Mouse (Mus musculus) R1 (cell line): Measurements from ENCODE around the gene Tmem121b.

Experiments
- DNase-seq: peaks from one replicate; pipeline ENCODE4 v3.0.0-alpha.2; 2018; ENCODE audit warnings: low read depth, low spot score

The Tmem121b gene

DNA sequence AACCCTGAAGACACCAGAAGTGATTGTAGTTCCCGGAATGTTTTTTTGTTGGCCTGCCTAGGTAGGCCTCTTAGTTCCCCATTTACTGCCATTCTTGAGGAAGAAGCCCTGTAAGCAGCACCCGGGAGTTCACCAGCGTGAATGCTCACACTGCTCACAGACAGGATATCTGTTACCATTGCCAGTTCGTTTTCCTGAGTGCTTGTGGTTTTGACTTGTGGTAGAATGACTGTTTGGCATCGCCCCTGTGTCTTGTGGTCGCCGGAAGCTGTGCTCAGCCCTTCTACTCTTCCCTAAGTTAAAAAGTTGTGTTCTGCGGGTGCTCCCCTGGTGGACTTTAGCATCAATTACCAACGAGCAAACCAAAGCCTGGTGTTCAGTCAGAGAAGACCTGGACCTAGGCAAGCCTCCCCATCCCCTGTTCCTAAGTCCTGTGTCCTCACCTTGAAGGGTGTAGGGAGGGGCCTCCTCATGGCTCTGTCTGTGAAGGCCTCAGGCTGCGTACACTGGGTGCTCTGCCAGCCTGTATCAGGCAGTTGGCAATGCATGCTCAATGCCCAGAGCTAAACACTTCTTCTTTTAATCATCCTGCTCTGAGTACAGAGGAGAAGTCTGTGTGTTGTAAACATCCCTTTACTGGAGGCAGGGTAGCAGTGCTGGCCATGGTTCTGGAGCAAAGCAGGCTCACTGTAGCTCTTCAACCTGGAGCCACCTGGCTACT, 26.8 kb downstream of the Tmem121b start:
- DNase-seq = no peak

DNA sequence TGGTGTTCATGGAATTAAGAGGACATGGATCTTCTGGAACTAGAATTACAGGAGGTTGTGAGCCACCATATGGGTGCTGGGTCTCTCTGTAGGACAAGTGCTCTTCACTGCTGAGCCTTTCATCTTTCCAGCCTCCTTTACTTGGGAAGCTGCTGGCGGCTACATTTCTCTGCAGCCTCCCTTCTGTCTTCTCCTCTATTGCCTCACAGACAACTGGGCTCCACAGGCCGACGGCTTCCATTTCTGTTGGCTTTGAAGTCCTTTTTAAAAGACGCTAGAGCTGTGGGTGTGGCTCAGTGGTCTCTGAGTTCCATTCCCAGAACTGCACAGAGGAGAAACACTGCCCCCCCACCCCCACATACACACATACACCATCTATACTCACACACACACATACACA, 28.2 kb downstream of the Tmem121b start:
- DNase-seq = no peak

DNA sequence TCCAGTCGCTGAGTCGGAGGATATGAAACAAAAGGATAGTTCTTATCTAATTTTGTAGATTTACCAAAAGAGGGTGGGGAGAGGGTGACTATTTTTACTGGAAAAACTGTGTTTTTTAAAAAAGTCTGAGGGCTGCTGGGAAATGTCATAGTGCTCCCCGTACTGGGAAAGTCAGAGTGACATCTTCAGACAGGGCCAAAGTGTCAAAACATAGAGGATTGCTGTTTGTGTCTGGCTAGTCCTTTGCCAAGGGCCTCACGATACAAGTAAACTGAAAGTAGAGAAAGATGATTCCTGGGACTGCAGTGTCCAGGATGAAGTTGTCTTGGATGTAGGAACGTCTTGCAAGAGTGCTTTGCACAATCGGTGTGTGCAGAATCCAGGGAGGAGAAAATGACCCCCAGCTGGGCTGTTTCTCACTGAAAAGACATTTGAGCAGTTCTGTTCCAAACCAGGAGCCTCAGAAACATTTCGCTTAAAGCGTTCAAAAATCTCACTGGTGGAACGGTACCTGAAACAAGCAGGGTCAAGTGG, 29.1 kb downstream of the Tmem121b start:
- no peak for DNase-seq

DNA sequence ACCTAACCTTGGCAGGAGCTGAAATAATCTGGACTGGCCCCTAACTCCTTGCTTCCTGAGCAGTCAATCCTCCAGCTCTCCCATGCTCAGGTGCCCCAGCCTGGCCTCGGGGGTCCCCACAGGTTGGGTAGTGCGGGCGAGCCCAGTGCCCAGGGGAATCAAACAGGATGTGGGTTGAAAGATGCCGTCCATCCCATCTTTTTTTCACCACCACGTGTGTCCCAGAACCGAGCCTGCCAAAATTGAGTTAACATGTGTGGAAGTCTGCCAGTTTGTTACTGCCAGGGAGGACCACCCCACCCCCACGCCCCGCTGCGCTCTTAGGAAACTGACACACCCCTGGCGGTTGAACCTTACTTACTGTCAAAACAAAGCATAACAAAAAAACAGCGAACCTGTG, 29.7 kb downstream of the Tmem121b start:
- peak; percentile 48 for DNase-seq

DNA sequence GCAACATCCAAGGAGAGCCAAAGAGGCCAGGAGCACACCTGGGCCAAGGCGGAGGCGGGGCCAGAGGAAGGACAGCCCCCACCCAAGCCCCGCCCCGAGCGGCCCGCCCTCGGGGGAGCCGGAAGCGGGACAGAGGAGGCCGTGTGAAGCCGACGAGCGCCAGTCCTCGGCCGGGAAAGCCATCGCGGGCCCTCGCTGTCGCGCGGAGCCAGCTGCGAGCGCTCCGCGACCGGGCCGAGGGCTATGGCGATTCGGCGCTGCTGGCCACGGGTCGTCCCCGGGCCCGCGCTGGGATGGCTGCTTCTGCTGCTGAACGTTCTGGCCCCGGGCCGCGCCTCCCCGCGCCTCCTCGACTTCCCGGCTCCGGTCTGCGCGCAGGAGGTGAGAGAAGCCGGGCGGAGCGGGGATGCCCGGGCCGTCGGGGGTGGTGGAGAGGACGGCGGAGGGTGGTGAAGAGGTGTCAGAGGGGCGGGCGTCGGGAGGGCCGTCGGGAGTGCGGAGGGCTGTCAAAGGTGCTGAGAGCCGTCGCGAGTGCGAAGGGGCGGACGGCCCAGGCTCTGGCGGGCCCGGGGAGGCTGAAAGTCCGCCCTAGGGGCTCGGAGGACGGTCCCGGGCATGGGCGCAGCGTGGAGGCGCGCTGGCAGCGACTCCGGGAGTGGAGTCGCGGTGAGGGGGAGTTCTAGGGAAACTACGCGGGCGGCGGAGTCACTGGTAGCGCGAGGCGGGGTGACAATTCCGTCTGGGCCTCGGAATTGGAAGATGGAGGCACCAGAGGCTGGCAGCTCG, 30.3 kb downstream of the Tmem121b start, which contains the start of gene Il17ra:
Gene Il17ra (plus strand): TSS at position 162 of the 786 bp plus-strand sequence.
- DNase-seq = peak; percentile 83

DNA sequence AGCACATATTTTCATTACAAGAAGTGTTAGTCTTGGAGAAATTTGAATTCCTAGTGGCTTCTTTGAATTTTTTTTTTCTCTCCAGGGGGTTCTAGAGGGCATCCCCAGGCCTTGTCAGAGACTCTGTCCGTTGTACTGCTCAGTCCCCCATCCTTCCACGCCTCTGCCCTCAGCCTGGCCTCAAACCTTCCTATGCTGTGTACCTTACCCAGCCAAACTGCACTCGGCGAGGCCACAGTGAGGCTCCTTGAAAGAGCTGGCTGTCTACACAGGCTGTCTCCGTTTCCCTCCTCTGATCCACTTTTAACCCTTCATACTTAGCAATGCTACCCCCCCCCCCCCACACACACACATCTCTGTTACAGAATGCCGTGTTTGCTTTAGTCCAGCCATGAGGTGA, 31.4 kb downstream of the Tmem121b start:
- no peak for DNase-seq

DNA sequence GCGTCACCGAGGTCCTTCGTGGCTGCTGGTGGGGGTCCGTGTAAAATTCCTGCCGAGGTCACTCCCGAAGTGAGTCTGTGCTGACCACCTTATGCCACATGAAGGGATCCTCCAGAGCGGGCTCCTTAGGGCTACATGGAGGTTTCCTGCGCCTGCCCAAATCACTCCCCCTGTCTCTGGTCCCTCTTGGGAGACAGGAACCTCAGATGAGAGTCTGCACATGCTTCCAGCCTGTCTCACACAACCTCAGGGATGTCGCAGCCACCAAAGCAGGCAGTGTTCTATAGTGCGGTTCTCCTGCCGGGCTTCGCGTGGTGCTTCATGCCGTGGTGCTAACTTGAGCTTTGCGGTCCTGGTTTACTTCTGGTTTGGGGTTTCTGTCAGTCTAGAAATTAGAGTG, 32.4 kb downstream of the Tmem121b start:
- DNase-seq = no peak

DNA sequence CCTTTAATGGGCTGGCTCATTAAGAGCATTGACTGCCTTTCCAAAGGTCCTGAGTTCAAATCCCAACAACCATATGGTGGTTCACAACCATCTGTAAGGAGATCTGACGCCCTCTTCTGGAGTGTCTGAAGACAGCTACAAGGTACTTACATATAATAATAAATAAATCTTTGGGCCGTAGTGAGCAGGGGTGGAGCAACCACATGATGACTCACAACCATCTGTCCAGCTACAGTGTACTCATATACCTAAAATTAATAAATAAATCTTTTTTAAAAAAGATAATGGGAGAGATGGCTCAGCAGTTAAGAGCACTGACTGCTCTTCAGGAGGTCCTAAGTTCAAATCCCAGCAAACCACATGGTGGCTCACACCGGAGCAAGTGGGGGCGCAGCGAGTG, 35.9 kb downstream of the Tmem121b start:
- DNase-seq = no peak

DNA sequence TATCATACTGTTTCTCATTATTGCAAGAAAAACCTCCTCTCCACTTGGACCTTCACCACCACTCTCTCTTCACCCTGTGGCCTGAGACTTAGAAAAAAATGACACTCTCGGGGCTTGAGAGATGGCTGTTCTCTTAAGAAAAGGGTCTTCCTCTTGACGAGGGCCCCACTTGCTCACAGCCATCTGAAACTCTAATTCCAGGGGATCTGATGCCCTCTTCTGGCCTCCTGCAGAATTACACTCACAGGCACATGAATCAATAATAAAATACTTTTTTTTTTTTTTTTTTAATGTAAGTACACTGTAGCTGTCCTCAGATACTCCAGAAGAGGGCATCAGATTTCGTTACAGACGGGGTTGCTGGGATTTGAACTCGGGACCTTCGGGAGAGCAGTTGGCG, 36.5 kb downstream of the Tmem121b start:
- peak; percentile 74 for DNase-seq

DNA sequence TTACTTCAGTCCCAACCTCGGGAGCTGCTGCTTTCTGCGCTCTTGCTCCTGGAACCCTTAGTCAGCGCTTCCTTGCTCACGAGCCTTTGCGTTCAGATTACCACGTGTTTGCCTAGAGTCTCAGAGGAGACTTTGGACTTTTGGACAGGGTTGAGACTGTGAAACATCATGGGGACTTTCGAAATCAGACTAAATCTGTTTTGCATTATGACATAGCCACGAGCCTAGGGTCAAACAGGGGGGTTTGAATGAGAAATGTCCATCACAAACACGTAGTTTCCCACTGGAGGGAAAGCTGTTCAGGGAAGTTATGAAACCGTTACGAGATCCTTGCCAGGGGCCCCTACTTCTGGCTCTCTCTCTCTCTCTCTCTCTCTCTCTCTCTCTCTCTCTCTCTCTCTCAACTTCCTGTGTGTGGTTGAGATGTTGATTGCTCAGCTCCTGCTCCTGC, 39.0 kb downstream of the Tmem121b start:
- no peak for DNase-seq

DNA sequence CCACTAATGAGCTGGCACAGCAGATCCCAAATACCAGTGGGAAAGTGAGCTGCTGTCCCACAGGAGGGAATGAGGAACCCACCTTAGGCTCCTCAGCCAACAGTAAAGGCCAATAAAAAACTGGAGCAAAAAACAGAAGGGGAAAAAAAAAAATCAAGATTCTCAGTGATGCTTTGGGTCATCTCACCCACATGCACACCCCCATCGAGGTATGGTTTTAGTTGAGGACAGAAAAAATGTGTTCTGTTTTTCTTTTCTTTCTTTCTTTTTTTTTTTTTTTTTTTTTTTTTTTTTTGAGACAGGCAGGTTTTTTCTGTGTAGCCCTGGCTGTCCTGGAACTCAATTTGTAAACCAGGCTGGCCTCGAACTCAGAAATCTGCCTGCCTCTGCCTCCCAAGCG, 40.1 kb downstream of the Tmem121b start:
- DNase-seq = no peak

DNA sequence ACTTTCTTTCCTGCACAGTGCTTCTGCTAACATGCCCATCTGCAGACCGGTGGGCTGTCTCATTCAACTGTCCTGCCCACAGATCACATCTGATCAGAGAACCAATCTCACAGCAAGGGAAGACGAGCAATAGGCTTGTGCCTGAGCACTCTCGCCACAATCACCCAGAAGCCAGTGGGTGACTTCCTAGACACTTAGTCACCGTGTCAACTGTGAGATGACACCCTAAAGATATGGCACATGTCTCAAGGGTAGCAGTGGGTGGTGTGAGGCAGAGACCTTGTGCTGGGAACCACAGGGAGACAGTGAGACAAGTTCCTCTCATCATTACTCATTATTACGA, 40.5 kb downstream of the Tmem121b start:
- no peak for DNase-seq

DNA sequence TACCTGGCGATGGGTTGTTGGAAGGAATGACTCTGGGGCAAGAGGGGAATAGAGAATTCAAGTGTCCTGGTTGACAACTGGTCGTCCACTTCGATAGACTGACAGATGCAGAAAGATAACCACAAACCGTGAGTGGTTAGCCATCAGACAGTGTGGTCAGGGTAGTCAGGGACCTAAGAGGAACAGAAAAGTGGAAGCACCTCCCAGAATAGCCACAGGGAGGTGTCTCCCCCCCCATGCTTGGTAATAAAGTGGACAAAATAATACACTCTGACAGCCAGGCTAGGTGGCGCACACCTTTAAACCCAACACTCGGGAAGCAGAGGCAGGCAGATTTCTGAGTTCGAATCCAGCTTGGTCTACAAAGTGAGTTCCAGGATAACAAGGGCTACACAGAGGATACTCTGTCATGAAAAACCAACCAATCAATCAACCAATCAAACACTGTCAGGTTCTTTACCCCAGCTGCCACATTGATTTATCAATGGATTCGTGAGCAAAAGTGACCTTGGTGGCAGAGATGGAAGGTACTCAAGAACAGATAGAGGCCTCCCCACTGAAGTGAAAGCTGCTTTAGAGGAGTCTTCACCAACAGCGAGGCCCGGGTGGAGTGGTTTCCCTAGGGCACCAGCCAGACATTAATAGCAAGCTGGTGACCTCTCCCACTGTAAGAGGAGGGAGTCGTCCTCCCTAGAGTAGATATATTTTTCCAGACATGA, 41.1 kb downstream of the Tmem121b start:
- no peak for DNase-seq

DNA sequence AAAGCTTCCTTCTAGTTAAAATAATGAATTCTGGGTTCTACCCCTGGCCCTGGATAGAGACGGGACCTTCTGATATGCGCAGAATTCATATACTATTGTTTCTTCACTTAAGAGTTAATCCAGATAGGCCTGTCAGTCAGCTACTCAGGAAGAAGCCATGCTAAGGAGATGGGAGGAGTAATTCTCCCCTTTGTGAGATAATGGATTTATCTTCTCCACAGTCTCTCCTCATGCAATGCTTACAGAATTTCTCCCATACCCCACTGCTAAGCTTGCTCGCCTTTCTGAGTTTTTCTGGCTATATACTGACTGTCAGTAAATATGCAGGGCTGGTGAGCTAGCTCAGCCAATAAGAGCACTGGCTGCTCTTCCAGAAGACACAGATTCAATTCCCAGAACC, 43.4 kb downstream of the Tmem121b start:
- DNase-seq = no peak

DNA sequence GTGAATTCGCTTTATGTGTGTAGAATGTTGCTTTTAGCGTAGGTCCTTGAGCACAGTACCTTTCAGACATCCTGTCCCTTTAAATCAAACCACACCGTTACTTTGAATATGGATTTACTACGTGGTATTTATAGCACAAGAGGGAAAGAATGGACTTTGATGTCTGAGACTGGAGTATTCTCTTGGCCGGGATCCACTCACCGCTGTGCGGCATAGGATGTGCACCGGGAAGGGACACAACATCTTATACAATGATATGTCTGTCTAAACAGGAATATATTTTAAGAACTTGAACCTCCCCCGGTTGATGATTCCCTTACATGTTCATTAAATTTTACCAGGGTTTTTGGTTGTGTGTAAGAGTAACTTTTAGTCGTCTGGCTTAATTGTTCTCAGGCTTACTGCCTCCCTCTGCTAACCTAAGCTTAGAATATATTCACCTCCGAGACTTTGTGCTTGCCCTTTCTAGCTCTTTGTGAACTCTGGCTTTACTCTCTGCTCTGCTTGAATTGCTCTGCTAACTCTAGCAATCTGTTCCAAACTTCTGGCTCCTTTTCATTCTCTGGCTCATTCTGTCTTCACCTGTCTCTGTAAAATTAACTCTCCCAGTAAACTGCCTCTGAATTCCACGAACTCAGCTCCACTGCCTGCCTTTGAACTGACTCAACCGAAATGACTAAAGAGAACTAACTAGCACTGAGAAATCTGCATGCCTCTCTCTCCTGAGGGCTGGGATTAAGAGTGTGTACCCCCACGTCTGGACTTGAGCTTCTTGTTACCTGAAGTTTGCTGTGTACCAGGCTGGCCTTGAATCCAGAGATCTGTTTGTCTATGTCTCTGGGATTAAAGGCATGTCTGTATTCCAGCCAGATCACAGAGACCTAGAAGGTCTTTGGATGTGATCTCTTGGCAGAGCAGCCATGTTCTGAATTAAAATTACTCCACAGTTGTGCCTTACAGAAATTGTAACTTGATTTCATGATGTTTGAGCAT, 49.9 kb downstream of the Tmem121b start:
- no peak for DNase-seq

DNA sequence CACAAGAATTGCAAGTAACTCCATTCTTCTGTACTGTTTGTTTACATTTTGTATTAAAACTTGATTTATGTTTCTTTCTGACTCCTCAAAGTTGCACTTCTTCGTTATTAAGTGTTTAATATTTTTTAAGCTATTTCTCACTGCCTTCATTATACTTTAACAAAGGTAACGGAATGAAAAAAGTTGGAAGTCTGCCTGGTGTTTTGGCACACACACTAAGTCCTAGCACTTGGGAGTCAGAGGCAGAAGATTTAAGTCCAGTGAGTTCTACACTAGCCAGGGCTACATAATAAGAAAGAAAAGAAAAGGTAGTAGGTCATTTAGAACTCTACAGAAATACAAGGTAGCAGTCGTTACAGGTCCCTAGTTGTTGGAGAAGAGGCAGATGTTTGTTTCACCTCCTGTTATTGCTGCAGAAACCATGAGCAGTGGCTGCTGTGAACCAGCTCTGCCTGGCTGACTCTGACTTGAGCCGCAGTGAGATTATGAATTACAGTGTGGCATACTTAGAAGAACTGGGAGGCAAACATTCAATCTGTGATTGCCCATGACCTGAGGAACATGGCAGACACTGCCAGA, 51.3 kb downstream of the Tmem121b start:
- no peak for DNase-seq
